Mouse (Mus musculus): ENCODE results near the gene Tmem212. TPM values are rescaled to one million over a fixed set of nuclear protein-coding genes. Genes with fewer than 3 reads are reported as not detected.

Tmem212 gene
- polyA plus RNA-seq, 1 experiment from 2014 or later: 0.24 TPM

DNA sequence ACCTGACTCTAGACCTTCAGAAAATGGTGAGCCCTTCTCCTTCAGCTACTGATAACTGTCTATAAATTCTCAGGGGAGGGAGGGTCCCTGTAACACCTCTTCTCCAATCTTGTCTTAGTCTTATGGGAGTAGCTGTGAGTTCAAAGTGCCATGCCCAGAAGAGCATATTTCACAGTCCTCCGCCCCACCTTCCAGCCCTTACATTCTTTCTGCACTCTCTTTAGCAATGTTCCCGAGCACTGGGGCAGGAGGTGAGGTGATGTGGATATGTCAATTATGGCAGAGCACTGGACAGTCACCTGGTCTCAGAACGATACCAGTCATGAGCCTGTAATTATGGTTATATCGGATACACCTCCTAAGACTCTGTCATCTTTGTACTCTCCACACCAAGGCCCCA, 70.2 kb downstream of the Tmem212 start:
- Histone ChIP-seq H3K4me3 (ENCODE audit: low read length) (no peak overlapping the region), H3K27ac (ENCODE audit: low read length) (no peak overlapping the region), H3K9ac (replicated peaks; ENCODE audit: low read length) (no peak overlapping the region), H3K36me3 (ENCODE audit: insufficient read depth, low read length) (no peaks in the 10 kb centered on the region), H3K4me1 (ENCODE audit: insufficient read depth, low read length) (no peaks in the 10 kb centered on the region), H3K27me3 (ENCODE audit: insufficient read depth, low read length) (no peaks in the 10 kb centered on the region), H3K4me2 (replicated peaks; ENCODE audit: low read depth, low read length) (no peak overlapping the region), H3K9me3 (ENCODE audit: low read length) (no peaks in the 10 kb centered on the region)
- WGBS: 67% methylated on average over 4 of the region's 4 CpGs
- ATAC-seq (ENCODE audit: low FRiP score, low TSS enrichment): no peak

Other genes with a start within 250 kb of the Tmem212 start
- 29.8 and 30.4 TPM in 2 replicates for gene Fndc3b, start 185.1 kb downstream of the Tmem212 start, polyA plus RNA-seq (2015; fragmentation: Nextera tagmentation; extraction: Ambion mirVana)
- 6.0 and 9.0 TPM in 2 replicates for gene Pld1, start 42.3 kb upstream of the Tmem212 start, polyA plus RNA-seq (2015; fragmentation: Nextera tagmentation; extraction: Ambion mirVana)